Mouse (Mus musculus): ENCODE results near the gene Lce3a. TPM values are rescaled to one million over a fixed set of nuclear protein-coding genes. Genes with fewer than 3 reads are reported as not detected.

Lce3a gene
- 3.3 and 6.1 TPM in 2 replicates for polyA plus RNA-seq (2014; fragmentation: Nextera tagmentation; extraction: Ambion mirVana)

DNA sequence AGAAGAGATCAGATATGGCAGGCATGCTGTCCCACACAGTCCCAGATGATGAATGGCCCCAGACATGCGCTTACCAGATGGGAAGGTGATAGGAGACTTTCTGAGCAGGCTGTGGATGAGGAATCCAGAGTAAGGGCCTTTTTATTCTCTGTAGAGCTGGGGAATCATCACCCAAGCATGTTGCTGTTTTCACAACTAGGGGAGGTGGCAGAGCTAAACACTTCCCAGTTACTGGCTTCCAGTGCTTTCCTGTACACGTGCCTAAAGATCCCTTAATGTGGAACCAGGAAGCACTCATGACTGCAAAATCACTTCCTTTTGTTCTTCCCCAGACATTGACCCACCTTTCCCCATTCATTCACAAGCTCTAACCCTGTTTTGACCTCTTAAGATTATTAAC, at the start of gene Lce3a:
Gene Lce3a, minus strand, starts transcription at position 101 of the 400 bp plus-strand sequence.
- Histone ChIP-seq H3K4me1 (ENCODE audit: control insufficient read depth, insufficient read depth, low read length) (no peaks in the 10 kb centered on the region), H3K36me3 (ENCODE audit: control insufficient read depth, insufficient read depth, low read length) (no peaks in the 10 kb centered on the region), H3K27ac (replicated peaks; ENCODE audit: low read depth, low read length) (no peak within 1 kb of the TSS), H3K4me2 (ENCODE audit: low read depth, low read length) (no peak within 1 kb of the TSS), H3K4me3 (ENCODE audit: low read depth, low read length) (no peak within 1 kb of the TSS), H3K27me3 (replicated peaks; ENCODE audit: control insufficient read depth, insufficient read depth, low read length) (no peaks in the 10 kb centered on the region), H3K9ac (ENCODE audit: low read depth, low read length) (no peak within 1 kb of the TSS), H3K9me3 (ENCODE audit: control insufficient read depth, low read length) (no peaks in the 10 kb centered on the region)
- ATAC-seq (ENCODE audit: low read depth) = no peak
- no peak for DNase-seq (ENCODE audit: low spot score)
- WGBS = 64% methylated on average over 2 of the region's 2 CpGs

DNA sequence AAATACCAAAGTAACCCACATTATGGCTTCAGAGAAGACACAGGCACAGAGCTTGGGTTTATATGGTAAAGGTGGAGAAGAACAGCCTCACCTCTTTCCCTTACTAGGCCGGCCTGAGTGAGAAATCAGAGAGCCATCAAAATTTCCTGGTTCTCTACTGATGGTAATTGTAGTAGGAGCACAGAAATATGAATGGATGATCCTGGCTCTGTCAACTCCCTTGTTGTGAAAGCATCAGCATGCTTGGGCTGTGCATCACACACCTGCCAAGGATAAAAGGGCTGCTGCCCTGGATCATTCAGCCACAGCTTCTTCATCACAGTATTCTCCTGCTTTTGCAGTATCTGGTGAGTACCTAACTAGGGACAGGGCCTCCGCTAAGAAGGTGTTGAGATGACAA, 40.7 kb upstream of the Lce3a start, which contains the start of gene Lce3e:
Gene Lce3e, plus strand, starts transcription at position 301 of the 400 bp plus-strand sequence.
- no peak within 1 kb of the TSS for H3K27ac ChIP-seq (replicated peaks; ENCODE audit: low read depth, low read length)
- ATAC-seq (ENCODE audit: low read depth) (no peak), DNase-seq (ENCODE audit: low spot score) (no peak)
- no peak within 1 kb of the TSS for H3K4me2 ChIP-seq (ENCODE audit: low read depth, low read length)
- 90% methylated on average over 2 of the region's 2 CpGs for WGBS
- H3K9me3 ChIP-seq (ENCODE audit: control insufficient read depth, low read length) = no peaks in the 10 kb centered on the region
- H3K36me3 ChIP-seq (ENCODE audit: control insufficient read depth, insufficient read depth, low read length) = no peaks in the 10 kb centered on the region
- H3K4me1 ChIP-seq (ENCODE audit: control insufficient read depth, insufficient read depth, low read length) = no peaks in the 10 kb centered on the region
- H3K9ac ChIP-seq (ENCODE audit: low read depth, low read length) = no peak within 1 kb of the TSS
- no peaks in the 10 kb centered on the region for H3K27me3 ChIP-seq (replicated peaks; ENCODE audit: control insufficient read depth, insufficient read depth, low read length)
- H3K4me3 ChIP-seq (ENCODE audit: low read depth, low read length) = no peak within 1 kb of the TSS

DNA sequence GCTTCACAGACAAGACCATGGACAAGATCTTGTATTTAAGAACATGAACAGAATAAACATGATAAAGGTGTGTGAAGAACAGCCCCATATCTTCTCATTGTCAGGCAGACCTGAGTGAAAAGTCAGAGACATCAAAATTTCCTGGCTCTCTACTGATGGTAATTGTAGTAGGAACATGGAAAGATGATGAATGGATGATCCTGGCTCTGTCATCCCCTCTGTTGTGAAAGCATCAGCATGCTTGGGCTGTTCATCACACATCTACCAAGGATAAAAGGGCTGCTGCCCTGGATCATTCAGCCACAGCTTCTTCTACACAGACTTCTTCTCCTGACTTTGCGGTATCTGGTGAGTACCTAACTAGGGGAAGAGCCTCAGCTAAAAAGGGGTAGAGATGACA, 31.1 kb upstream of the Lce3a start, which contains the start of gene Lce3d:
Gene Lce3d, plus strand, starts transcription at position 301 of the 400 bp plus-strand sequence.
- WGBS = 87% methylated on average over 1 of the region's 1 CpGs
- Histone ChIP-seq H3K27ac (replicated peaks; ENCODE audit: low read depth, low read length) (no peak within 1 kb of the TSS), H3K27me3 (replicated peaks; ENCODE audit: control insufficient read depth, insufficient read depth, low read length) (no peaks in the 10 kb centered on the region), H3K4me2 (ENCODE audit: low read depth, low read length) (no peak within 1 kb of the TSS), H3K4me3 (ENCODE audit: low read depth, low read length) (no peak within 1 kb of the TSS), H3K9ac (ENCODE audit: low read depth, low read length) (no peak within 1 kb of the TSS), H3K36me3 (ENCODE audit: control insufficient read depth, insufficient read depth, low read length) (no peaks in the 10 kb centered on the region), H3K9me3 (ENCODE audit: control insufficient read depth, low read length) (no peaks in the 10 kb centered on the region), H3K4me1 (ENCODE audit: control insufficient read depth, insufficient read depth, low read length) (no peaks in the 10 kb centered on the region)
- DNase-seq (ENCODE audit: low spot score) = no peak
- ATAC-seq (ENCODE audit: low read depth) = no peak

DNA sequence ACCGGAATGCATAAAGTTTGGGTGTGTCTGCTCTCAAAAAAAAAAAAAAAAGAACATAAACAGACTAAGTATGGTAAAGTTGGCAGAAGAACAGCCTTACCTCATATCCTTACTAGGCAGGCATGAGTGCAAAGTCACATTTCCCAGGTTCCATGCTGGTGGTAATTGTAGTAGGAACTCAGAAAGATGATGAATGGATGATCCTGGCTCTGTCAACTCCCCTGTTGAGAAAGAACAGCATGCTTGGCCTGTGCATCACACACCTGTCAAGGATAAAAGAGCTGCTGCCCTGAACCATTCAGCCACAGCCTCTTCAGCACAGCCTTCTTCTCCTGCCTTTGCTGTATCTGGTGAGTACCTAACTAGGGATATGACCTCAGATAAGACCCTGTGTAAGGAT, 18.2 kb upstream of the Lce3a start, which contains the start of gene Lce3c:
Gene Lce3c, plus strand, starts transcription at position 301 of the 400 bp plus-strand sequence.
- H3K4me1 ChIP-seq (ENCODE audit: control insufficient read depth, insufficient read depth, low read length) = no peaks in the 10 kb centered on the region
- H3K4me3 ChIP-seq (ENCODE audit: low read depth, low read length) = no peak within 1 kb of the TSS
- DNase-seq (ENCODE audit: low spot score) = no peak
- H3K27ac ChIP-seq (replicated peaks; ENCODE audit: low read depth, low read length) = no peak within 1 kb of the TSS
- H3K36me3 ChIP-seq (ENCODE audit: control insufficient read depth, insufficient read depth, low read length) = no peaks in the 10 kb centered on the region
- no peaks in the 10 kb centered on the region for H3K9me3 ChIP-seq (ENCODE audit: control insufficient read depth, low read length)
- no peaks in the 10 kb centered on the region for H3K27me3 ChIP-seq (replicated peaks; ENCODE audit: control insufficient read depth, insufficient read depth, low read length)
- no peak within 1 kb of the TSS for H3K4me2 ChIP-seq (ENCODE audit: low read depth, low read length)
- no peak within 1 kb of the TSS for H3K9ac ChIP-seq (ENCODE audit: low read depth, low read length)
- 67% methylated on average over 1 of the region's 1 CpGs for WGBS
- ATAC-seq (ENCODE audit: low read depth) = no peak

DNA sequence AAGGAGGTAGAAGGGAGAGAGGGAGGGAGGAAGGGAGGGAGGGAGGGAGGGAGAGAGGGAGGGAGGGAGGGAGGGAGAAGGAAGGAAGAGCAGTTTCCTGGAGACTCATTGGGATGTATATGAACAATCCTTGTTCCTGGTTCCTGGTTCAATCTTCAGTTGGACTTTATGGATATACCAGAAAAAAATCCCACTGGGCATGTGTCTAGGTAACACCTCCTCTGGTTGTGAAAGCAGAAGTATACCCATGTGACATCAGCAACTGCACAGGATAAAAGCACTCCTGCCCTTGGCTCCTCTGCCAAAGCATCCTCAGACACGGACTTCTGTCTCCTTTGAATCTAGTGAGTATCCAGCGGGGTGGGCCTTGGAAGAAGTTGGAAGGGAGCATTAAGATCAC, 6.6 kb upstream of the Lce3a start, which contains the start of gene Lce3b:
Gene Lce3b, plus strand, starts transcription at position 301 of the 400 bp plus-strand sequence.
- Histone ChIP-seq H3K9me3 (ENCODE audit: control insufficient read depth, low read length) (no peaks in the 10 kb centered on the region), H3K9ac (ENCODE audit: low read depth, low read length) (no peak within 1 kb of the TSS), H3K4me3 (ENCODE audit: low read depth, low read length) (no peak within 1 kb of the TSS), H3K4me1 (ENCODE audit: control insufficient read depth, insufficient read depth, low read length) (no peaks in the 10 kb centered on the region), H3K4me2 (ENCODE audit: low read depth, low read length) (no peak within 1 kb of the TSS), H3K27me3 (replicated peaks; ENCODE audit: control insufficient read depth, insufficient read depth, low read length) (no peaks in the 10 kb centered on the region), H3K36me3 (ENCODE audit: control insufficient read depth, insufficient read depth, low read length) (no peaks in the 10 kb centered on the region), H3K27ac (replicated peaks; ENCODE audit: low read depth, low read length) (no peak within 1 kb of the TSS)
- DNase-seq (ENCODE audit: low spot score) (no peak), ATAC-seq (ENCODE audit: low read depth) (no peak)
- WGBS = 47% methylated on average over 2 of the region's 2 CpGs

DNA sequence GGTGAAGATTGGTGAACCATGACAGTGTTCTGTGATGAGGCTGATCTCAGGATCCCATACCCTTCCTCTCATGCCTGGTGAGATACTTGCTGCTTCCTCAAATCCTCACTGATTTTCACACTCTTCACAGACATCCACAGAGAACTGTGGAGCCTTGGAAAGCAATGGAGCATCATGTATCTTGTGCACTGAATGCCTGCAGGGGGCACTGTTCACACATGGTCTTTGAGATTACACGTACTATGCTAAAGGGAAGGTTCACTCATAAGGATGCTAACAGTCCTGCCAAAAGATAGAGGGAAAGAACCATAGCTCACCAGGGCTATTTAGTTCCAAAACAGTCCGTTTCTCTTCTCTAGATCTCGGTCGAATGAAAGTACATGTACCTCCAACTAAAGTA, 5.7 kb downstream of the Lce3a start:
- H3K27ac ChIP-seq (replicated peaks; ENCODE audit: low read depth, low read length) = no peak overlapping the region
- H3K36me3 ChIP-seq (ENCODE audit: control insufficient read depth, insufficient read depth, low read length) = no peaks in the 10 kb centered on the region
- no peak for ATAC-seq (ENCODE audit: low read depth)
- no peaks in the 10 kb centered on the region for H3K9me3 ChIP-seq (ENCODE audit: control insufficient read depth, low read length)
- 58% methylated on average over 4 of the region's 4 CpGs for WGBS
- peak; percentile 37 for DNase-seq (ENCODE audit: low spot score)
- no peaks in the 10 kb centered on the region for H3K4me1 ChIP-seq (ENCODE audit: control insufficient read depth, insufficient read depth, low read length)
- H3K4me2 ChIP-seq (ENCODE audit: low read depth, low read length) = no peak overlapping the region
- no peaks in the 10 kb centered on the region for H3K27me3 ChIP-seq (replicated peaks; ENCODE audit: control insufficient read depth, insufficient read depth, low read length)
- no peak overlapping the region for H3K4me3 ChIP-seq (ENCODE audit: low read depth, low read length)
- no peak overlapping the region for H3K9ac ChIP-seq (ENCODE audit: low read depth, low read length)

DNA sequence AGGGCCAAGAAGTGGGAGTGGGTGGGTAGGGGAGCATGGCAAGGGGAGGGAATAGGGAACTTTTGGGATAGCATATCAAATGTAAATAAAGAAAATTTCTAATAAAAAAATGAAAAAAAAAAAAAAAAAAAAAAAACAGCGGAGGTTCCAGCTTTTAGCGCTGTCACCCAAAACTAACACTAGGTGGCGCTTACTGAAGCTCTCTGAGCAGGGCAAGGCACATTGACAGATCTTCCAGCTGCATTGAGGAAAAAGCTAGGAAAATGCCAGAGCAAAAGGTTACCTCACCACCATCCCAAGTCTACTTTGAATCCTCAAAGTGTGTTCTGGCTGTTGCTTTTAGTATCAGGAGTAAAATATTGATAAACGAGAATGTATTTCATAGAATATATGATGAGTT, 18.5 kb downstream of the Lce3a start:
- Histone ChIP-seq H3K9ac (ENCODE audit: low read depth, low read length) (no peak overlapping the region), H3K27ac (replicated peaks; ENCODE audit: low read depth, low read length) (no peak overlapping the region), H3K9me3 (ENCODE audit: control insufficient read depth, low read length) (no peaks in the 10 kb centered on the region), H3K27me3 (replicated peaks; ENCODE audit: control insufficient read depth, insufficient read depth, low read length) (no peaks in the 10 kb centered on the region), H3K4me2 (ENCODE audit: low read depth, low read length) (no peak overlapping the region), H3K36me3 (ENCODE audit: control insufficient read depth, insufficient read depth, low read length) (no peaks in the 10 kb centered on the region), H3K4me3 (ENCODE audit: low read depth, low read length) (no peak overlapping the region), H3K4me1 (ENCODE audit: control insufficient read depth, insufficient read depth, low read length) (no peaks in the 10 kb centered on the region)
- DNase-seq (ENCODE audit: low spot score) = peak; percentile 57
- WGBS = 22% methylated on average over 4 of the region's 4 CpGs
- ATAC-seq (ENCODE audit: low read depth) = no peak

DNA sequence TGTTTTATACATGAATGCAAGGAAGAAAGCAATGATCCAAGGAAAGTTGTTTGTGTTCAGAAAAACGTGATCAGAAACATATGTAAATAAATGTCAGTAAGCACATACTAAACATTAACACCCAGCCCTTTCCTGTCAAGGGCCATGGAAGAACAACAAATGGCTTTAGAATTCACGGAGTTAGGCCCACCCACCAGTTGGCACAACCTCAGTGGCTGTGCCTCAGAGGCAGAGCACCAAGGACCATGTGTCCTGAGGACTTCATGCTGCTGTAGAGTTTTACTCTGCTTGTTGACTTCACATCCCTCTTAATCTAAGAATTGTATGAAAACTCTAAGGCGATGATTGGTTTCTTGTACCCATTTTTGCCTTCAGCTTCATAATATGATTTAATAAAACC, 20.8 kb downstream of the Lce3a start:
- no peak for ATAC-seq (ENCODE audit: low read depth)
- Histone ChIP-seq H3K4me2 (ENCODE audit: low read depth, low read length) (no peak overlapping the region), H3K9ac (ENCODE audit: low read depth, low read length) (no peak overlapping the region), H3K27me3 (replicated peaks; ENCODE audit: control insufficient read depth, insufficient read depth, low read length) (no peaks in the 10 kb centered on the region), H3K4me1 (ENCODE audit: control insufficient read depth, insufficient read depth, low read length) (no peaks in the 10 kb centered on the region), H3K4me3 (ENCODE audit: low read depth, low read length) (no peak overlapping the region), H3K36me3 (ENCODE audit: control insufficient read depth, insufficient read depth, low read length) (no peaks in the 10 kb centered on the region), H3K27ac (replicated peaks; ENCODE audit: low read depth, low read length) (no peak overlapping the region), H3K9me3 (ENCODE audit: control insufficient read depth, low read length) (no peaks in the 10 kb centered on the region)
- 53% methylated on average over 3 of the region's 3 CpGs for WGBS
- DNase-seq (ENCODE audit: low spot score) = peak; percentile 2

DNA sequence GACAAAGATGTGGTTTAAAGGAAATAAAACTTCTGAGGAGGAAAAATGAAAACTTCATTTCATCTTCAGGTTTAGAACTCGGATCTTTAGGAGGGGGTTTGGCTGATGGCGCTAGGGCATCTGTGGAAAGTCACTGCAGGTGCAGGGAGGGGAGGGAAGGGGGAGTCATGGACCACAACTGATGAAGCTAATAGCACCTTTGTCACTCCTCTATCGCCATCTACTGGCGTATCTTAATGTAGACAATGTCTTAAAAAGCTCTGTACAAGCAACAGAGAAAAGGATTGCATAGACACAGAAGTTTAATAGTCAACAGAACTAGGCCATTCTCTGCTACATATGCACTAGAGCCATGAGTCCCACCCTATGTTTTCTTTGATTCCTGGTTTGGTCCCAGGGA, 22.4 kb downstream of the Lce3a start:
- Histone ChIP-seq H3K4me1 (ENCODE audit: control insufficient read depth, insufficient read depth, low read length) (no peaks in the 10 kb centered on the region), H3K4me2 (ENCODE audit: low read depth, low read length) (no peak overlapping the region), H3K27ac (replicated peaks; ENCODE audit: low read depth, low read length) (no peak overlapping the region), H3K27me3 (replicated peaks; ENCODE audit: control insufficient read depth, insufficient read depth, low read length) (no peaks in the 10 kb centered on the region), H3K36me3 (ENCODE audit: control insufficient read depth, insufficient read depth, low read length) (no peaks in the 10 kb centered on the region), H3K9ac (ENCODE audit: low read depth, low read length) (no peak overlapping the region), H3K4me3 (ENCODE audit: low read depth, low read length) (no peak overlapping the region), H3K9me3 (ENCODE audit: control insufficient read depth, low read length) (no peaks in the 10 kb centered on the region)
- 31% methylated on average over 4 of the region's 4 CpGs for WGBS
- DNase-seq (ENCODE audit: low spot score) (peak; percentile 25), ATAC-seq (ENCODE audit: low read depth) (no peak)
